Mouse (Mus musculus): ENCODE results near the gene Olfr305. TPM values are rescaled to one million over a fixed set of nuclear protein-coding genes. Genes with fewer than 3 reads are reported as not detected.
"Not testable (repeated sequence)": the region's sequence is repeated elsewhere in the genome, so short reads cannot be mapped to it uniquely, and the experiment has no call there.

Olfr305 gene
- polyA plus RNA-seq (2015; fragmentation: Nextera tagmentation; extraction: Ambion mirVana), result not detected in 2 replicates

- H3K27ac ChIP-seq, result no peak within 1 kb of the TSS
- ATAC-seq (ENCODE audit: insufficient number of reproducible peaks, insufficient read depth, low FRiP score, low TSS enrichment, low read depth), result no peak
- no peak within 1 kb of the TSS for H3K9ac ChIP-seq
- H3K36me3 ChIP-seq, result no peaks in the 10 kb centered on the region
- WGBS, result 82% methylated on average over 1 of the region's 1 CpGs
- H3K9me3 ChIP-seq, result no peaks in the 10 kb centered on the region
- H3K4me3 ChIP-seq, result no peak within 1 kb of the TSS
- H3K4me2 ChIP-seq, result no peak within 1 kb of the TSS
- no peaks in the 10 kb centered on the region for H3K4me1 ChIP-seq
- H3K27me3 ChIP-seq, result no peaks in the 10 kb centered on the region
Measured at GRCm38 (mm10) chr7:86366828-86367227, at the start of gene Olfr305. Gene Olfr305, minus strand, starts transcription at chr7:86366928.

- no peaks in the 10 kb centered on the region for H3K36me3 ChIP-seq
- WGBS, result 82% methylated on average over 2 of the region's 2 CpGs
- no peak within 1 kb of the TSS for H3K9ac ChIP-seq
- H3K4me2 ChIP-seq, result no peak within 1 kb of the TSS
- H3K27ac ChIP-seq, result no peak within 1 kb of the TSS
- ATAC-seq (ENCODE audit: insufficient number of reproducible peaks, insufficient read depth, low FRiP score, low TSS enrichment, low read depth), result no peak
- no peaks in the 10 kb centered on the region for H3K9me3 ChIP-seq
- H3K27me3 ChIP-seq, result no peaks in the 10 kb centered on the region
- no peak within 1 kb of the TSS for H3K4me3 ChIP-seq
- no peaks in the 10 kb centered on the region for H3K4me1 ChIP-seq
Measured at GRCm38 (mm10) chr7:86403546-86403945, 36.8 kb upstream of the Olfr305 start, which contains the start of gene Olfr301. Gene Olfr301, plus strand, starts transcription at chr7:86403846.

GRCm38 (mm10) chr7:86397689-86398088, 31.0 kb upstream of the Olfr305 start, which contains the start of gene Olfr303:
Gene Olfr303, minus strand, starts transcription at chr7:86397789.
- Histone ChIP-seq H3K9me3 (no peaks in the 10 kb centered on the region), H3K4me3 (no peak within 1 kb of the TSS), H3K4me2 (no peak within 1 kb of the TSS), H3K27ac (no peak within 1 kb of the TSS), H3K36me3 (no peaks in the 10 kb centered on the region), H3K9ac (no peak within 1 kb of the TSS), H3K4me1 (no peaks in the 10 kb centered on the region), H3K27me3 (no peaks in the 10 kb centered on the region)
- no peak for ATAC-seq (ENCODE audit: insufficient number of reproducible peaks, insufficient read depth, low FRiP score, low TSS enrichment, low read depth)

- Histone ChIP-seq H3K9ac (no peak within 1 kb of the TSS), H3K9me3 (no peaks in the 10 kb centered on the region), H3K36me3 (no peaks in the 10 kb centered on the region), H3K4me3 (no peak within 1 kb of the TSS), H3K27ac (no peak within 1 kb of the TSS), H3K4me1 (no peaks in the 10 kb centered on the region), H3K27me3 (no peaks in the 10 kb centered on the region), H3K4me2 (no peak within 1 kb of the TSS)
- WGBS, result 61% methylated on average over 1 of the region's 1 CpGs
- no peak for ATAC-seq (ENCODE audit: insufficient number of reproducible peaks, insufficient read depth, low FRiP score, low TSS enrichment, low read depth)
Measured at GRCm38 (mm10) chr7:86386558-86386957, 19.8 kb upstream of the Olfr305 start, which contains the start of gene Olfr304. Gene Olfr304, minus strand, starts transcription at chr7:86386658.

- H3K27me3 ChIP-seq, result no peaks in the 10 kb centered on the region
- H3K9me3 ChIP-seq, result no peaks in the 10 kb centered on the region
- ATAC-seq (ENCODE audit: insufficient number of reproducible peaks, insufficient read depth, low FRiP score, low TSS enrichment, low read depth), result no peak
- WGBS, result 65% methylated on average over 3 of the region's 3 CpGs
- H3K36me3 ChIP-seq, result no peaks in the 10 kb centered on the region
- no peak overlapping the region for H3K4me2 ChIP-seq
- H3K27ac ChIP-seq, result no peak overlapping the region
- H3K4me1 ChIP-seq, result no peaks in the 10 kb centered on the region
- H3K9ac ChIP-seq, result no peak overlapping the region
- H3K4me3 ChIP-seq, result no peak overlapping the region
Measured at GRCm38 (mm10) chr7:86385769-86386168, 19.0 kb upstream of the Olfr305 start.

- 92% methylated on average over 9 of the region's 9 CpGs for WGBS
- not testable (repeated sequence) for H3K27me3 ChIP-seq; H3K4me1 ChIP-seq; ATAC-seq (ENCODE audit: insufficient number of reproducible peaks, insufficient read depth, low FRiP score, low TSS enrichment, low read depth); H3K4me3 ChIP-seq; H3K27ac ChIP-seq; H3K36me3 ChIP-seq; H3K9me3 ChIP-seq; H3K4me2 ChIP-seq; H3K9ac ChIP-seq
Measured at GRCm38 (mm10) chr7:86346296-86346695, 20.4 kb downstream of the Olfr305 start.

- Histone ChIP-seq H3K4me3 (no peak overlapping the region), H3K4me1 (no peaks in the 10 kb centered on the region), H3K36me3 (no peaks in the 10 kb centered on the region), H3K9me3 (0 out of 2 replicates have a peak, but pooled peaks cover 4% of the 10 kb centered on the region), H3K9ac (no peak overlapping the region), H3K4me2 (no peak overlapping the region), H3K27ac (no peak overlapping the region), H3K27me3 (no peaks in the 10 kb centered on the region)
- no peak for ATAC-seq (ENCODE audit: insufficient number of reproducible peaks, insufficient read depth, low FRiP score, low TSS enrichment, low read depth)
- WGBS, result 64% methylated on average over 3 of the region's 3 CpGs
Measured at GRCm38 (mm10) chr7:86344253-86344652, 22.5 kb downstream of the Olfr305 start.

- WGBS, result 76% methylated on average over 14 of the region's 14 CpGs
- Histone ChIP-seq H3K36me3 (no peaks in the 10 kb centered on the region), H3K9ac (no peak overlapping the region)
Measured at GRCm38 (mm10) chr7:86342881-86343565, 23.7 kb downstream of the Olfr305 start.

GRCm38 (mm10) chr7:86337486-86337885, 29.2 kb downstream of the Olfr305 start, which contains the start of gene Olfr307:
Gene Olfr307, minus strand, starts transcription at chr7:86337586.
- H3K9me3 ChIP-seq, result no peaks in the 10 kb centered on the region
- no peak within 1 kb of the TSS for H3K4me3 ChIP-seq
- no peak within 1 kb of the TSS for H3K9ac ChIP-seq
- H3K36me3 ChIP-seq, result no peaks in the 10 kb centered on the region
- no peak within 1 kb of the TSS for H3K4me2 ChIP-seq
- no peak within 1 kb of the TSS for H3K27ac ChIP-seq
- WGBS, result 74% methylated on average over 1 of the region's 1 CpGs
- H3K4me1 ChIP-seq, result no peaks in the 10 kb centered on the region
- no peak for ATAC-seq (ENCODE audit: insufficient number of reproducible peaks, insufficient read depth, low FRiP score, low TSS enrichment, low read depth)
- H3K27me3 ChIP-seq, result no peaks in the 10 kb centered on the region

More at GRCm38 (mm10) chr7:86342881-86343565, 23.7 kb downstream of the Olfr305 start:
- Histone ChIP-seq H3K4me3 (no peak overlapping the region), H3K27me3 (no peaks in the 10 kb centered on the region), H3K4me1 (no peaks in the 10 kb centered on the region), H3K4me2 (no peak overlapping the region), H3K27ac (no peak overlapping the region), H3K9me3 (0 out of 2 replicates have a peak, but pooled peaks cover 3% of the 10 kb centered on the region)
- ATAC-seq (ENCODE audit: insufficient number of reproducible peaks, insufficient read depth, low FRiP score, low TSS enrichment, low read depth), result no peak

GRCm38 (mm10) chr7:86325530-86325929, 41.2 kb downstream of the Olfr305 start, which contains the start of gene Olfr308:
Gene Olfr308, minus strand, starts transcription at chr7:86325630.
- no peak within 1 kb of the TSS for H3K4me3 ChIP-seq
- no peaks in the 10 kb centered on the region for H3K27me3 ChIP-seq
- no peaks in the 10 kb centered on the region for H3K9me3 ChIP-seq
- no peaks in the 10 kb centered on the region for H3K4me1 ChIP-seq
- no peak within 1 kb of the TSS for H3K9ac ChIP-seq
- H3K27ac ChIP-seq, result no peak within 1 kb of the TSS
- ATAC-seq (ENCODE audit: insufficient number of reproducible peaks, insufficient read depth, low FRiP score, low TSS enrichment, low read depth), result no peak
- H3K36me3 ChIP-seq, result no peaks in the 10 kb centered on the region
- H3K4me2 ChIP-seq, result no peak within 1 kb of the TSS

- Histone ChIP-seq H3K9ac (no peak overlapping the region), H3K36me3 (no peaks in the 10 kb centered on the region), H3K9me3 (no peaks in the 10 kb centered on the region), H3K4me1 (no peaks in the 10 kb centered on the region), H3K4me2 (no peak overlapping the region), H3K27me3 (no peaks in the 10 kb centered on the region), H3K4me3 (no peak overlapping the region), H3K27ac (no peak overlapping the region)
- ATAC-seq (ENCODE audit: insufficient number of reproducible peaks, insufficient read depth, low FRiP score, low TSS enrichment, low read depth), result no peak
- 88% methylated on average over 2 of the region's 2 CpGs for WGBS
Measured at GRCm38 (mm10) chr7:86321323-86321722, 45.4 kb downstream of the Olfr305 start.

GRCm38 (mm10) chr7:86313608-86314007, 53.1 kb downstream of the Olfr305 start, which contains the start of gene Olfr309:
Gene Olfr309, minus strand, starts transcription at chr7:86313708.
- no peaks in the 10 kb centered on the region for H3K4me1 ChIP-seq
- no peak within 1 kb of the TSS for H3K4me2 ChIP-seq
- no peak for ATAC-seq (ENCODE audit: insufficient number of reproducible peaks, insufficient read depth, low FRiP score, low TSS enrichment, low read depth)
- no peaks in the 10 kb centered on the region for H3K27me3 ChIP-seq
- H3K9ac ChIP-seq, result no peak within 1 kb of the TSS
- WGBS, result 76% methylated on average over 2 of the region's 2 CpGs
- no peak within 1 kb of the TSS for H3K4me3 ChIP-seq
- no peaks in the 10 kb centered on the region for H3K9me3 ChIP-seq
- H3K36me3 ChIP-seq, result no peaks in the 10 kb centered on the region
- no peak within 1 kb of the TSS for H3K27ac ChIP-seq
